Mouse (Mus musculus): ENCODE measurements around the gene Rmnd1. TPM values are rescaled to one million over a fixed set of nuclear protein-coding genes. Genes with fewer than 3 reads are reported as not detected.
"Not testable (repeated sequence)": the region's sequence is repeated elsewhere in the genome, so short reads cannot be mapped to it uniquely, and the experiment has no call there.

The Rmnd1 gene
- polyA plus RNA-seq, 1 experiment from 2014 or later, result 45.4 TPM

DNA sequence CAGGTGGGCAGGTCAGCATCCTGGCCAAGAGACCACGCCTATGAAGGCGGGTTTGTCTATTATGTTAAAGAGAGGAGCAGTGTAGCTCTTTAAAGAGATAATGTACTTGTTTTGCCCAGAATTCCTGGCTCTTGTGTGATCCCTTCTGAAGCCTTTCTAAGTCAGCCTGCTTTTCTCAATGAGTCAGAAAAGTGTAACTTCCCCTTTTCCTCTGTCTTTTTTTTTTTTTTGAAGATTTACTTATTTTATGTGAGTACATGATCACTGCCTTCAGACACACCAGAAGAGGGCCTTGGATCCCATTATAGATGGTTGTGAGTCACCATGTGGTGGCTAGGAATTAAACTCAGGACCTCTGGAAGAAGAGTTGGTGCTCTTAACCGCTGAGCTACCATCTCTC lies 37.2 kb upstream of the Rmnd1 start:
- Histone ChIP-seq H3K27me3 (ENCODE audit: insufficient read depth, low read length) (no peaks in the 10 kb centered on the region), H3K4me2 (ENCODE audit: low read length) (no peak overlapping the region), H3K27ac (no peak overlapping the region), H3K9ac (ENCODE audit: low read depth, low read length) (no peak overlapping the region), H3K9me3 (replicated peaks; ENCODE audit: low read length) (no peaks in the 10 kb centered on the region), H3K4me3 (replicated peaks; ENCODE audit: low read depth, low read length) (no peak overlapping the region), H3K36me3 (ENCODE audit: insufficient read depth, low read length) (no peaks in the 10 kb centered on the region), H3K4me1 (replicated peaks; ENCODE audit: insufficient read depth, low read length) (no peaks in the 10 kb centered on the region)
- no peak for TF ChIP-seq CTCF (IDR thresholded peaks at IDR 0.05; ENCODE audit: low read depth)
- WGBS, result 83% methylated on average over 3 of the region's 3 CpGs
- ATAC-seq (replicated peaks; ENCODE audit: low FRiP score, low read depth) (no peak), DNase-seq (ENCODE audit: low spot score) (no peak)

DNA sequence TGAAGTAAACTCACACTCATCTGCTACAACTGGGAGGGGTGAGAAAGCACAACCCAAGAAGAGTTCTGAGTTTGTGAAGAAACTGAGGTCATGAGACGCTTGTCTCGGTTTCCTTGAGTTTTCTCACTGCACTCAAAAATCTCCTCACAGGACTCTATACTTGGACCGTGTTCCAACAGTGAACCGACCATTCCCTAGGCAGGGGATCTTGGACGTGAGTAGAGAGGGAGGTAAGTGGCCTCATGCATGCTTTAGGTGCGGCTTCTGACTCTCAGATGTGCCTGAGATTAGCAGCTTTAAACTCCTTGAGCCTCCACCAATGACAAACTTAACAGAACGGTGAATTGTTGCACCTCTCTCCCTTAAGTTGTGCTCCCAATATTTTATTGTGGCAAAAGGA lies 33.6 kb upstream of the Rmnd1 start:
- ATAC-seq (replicated peaks; ENCODE audit: low FRiP score, low read depth), result no peak
- no peaks in the 10 kb centered on the region for H3K27me3 ChIP-seq (ENCODE audit: insufficient read depth, low read length)

DNA sequence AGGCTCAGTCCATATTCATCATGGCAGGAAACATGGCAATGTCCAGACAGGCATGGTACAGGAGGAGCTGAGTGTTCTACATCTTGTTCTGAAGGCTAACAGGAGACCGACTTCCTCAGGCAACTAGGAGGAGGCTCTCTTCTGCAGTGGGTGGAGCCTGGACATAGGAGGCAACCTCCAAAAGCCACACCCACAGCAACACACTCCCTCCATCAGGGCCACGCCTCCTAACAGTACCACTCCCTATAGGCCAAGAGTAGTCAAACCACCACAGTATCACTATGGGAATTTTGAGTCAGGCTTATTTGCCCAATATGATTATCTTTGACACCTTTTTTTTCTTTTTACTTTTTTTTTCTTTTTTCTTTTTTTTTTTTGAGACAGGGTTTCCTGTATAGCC lies 28.0 kb upstream of the Rmnd1 start:
- ATAC-seq (replicated peaks; ENCODE audit: low FRiP score, low read depth) (no peak), DNase-seq (ENCODE audit: low spot score) (no peak)
- H3K36me3 ChIP-seq (ENCODE audit: insufficient read depth, low read length), result peaks cover 6% of the 10 kb centered on the region; the same call in 1 of the 2 replicates
- 100% methylated on average over 2 of the region's 2 CpGs for WGBS
- no peak overlapping the region for H3K4me2 ChIP-seq (ENCODE audit: low read length)
- H3K4me3 ChIP-seq (replicated peaks; ENCODE audit: low read depth, low read length), result no peak overlapping the region
- no peak for TF ChIP-seq CTCF (IDR thresholded peaks at IDR 0.05; ENCODE audit: low read depth)
- no peaks in the 10 kb centered on the region for H3K9me3 ChIP-seq (replicated peaks; ENCODE audit: low read length)
- H3K9ac ChIP-seq (ENCODE audit: low read depth, low read length), result no peak overlapping the region
- H3K4me1 ChIP-seq (replicated peaks; ENCODE audit: insufficient read depth, low read length), result no peaks in the 10 kb centered on the region
- no peaks in the 10 kb centered on the region for H3K27me3 ChIP-seq (ENCODE audit: insufficient read depth, low read length)
- H3K27ac ChIP-seq, result no peak overlapping the region

More for the DNA sequence above, 33.6 kb upstream of the Rmnd1 start:
- H3K36me3 ChIP-seq (ENCODE audit: insufficient read depth, low read length), result no peaks in the 10 kb centered on the region
- TF ChIP-seq CTCF (IDR thresholded peaks at IDR 0.05; ENCODE audit: low read depth), result no peak
- no peak for DNase-seq (ENCODE audit: low spot score)
- H3K9me3 ChIP-seq (replicated peaks; ENCODE audit: low read length), result no peaks in the 10 kb centered on the region
- no peak overlapping the region for H3K4me2 ChIP-seq (ENCODE audit: low read length)
- H3K9ac ChIP-seq (ENCODE audit: low read depth, low read length), result no peak overlapping the region
- no peak overlapping the region for H3K4me3 ChIP-seq (replicated peaks; ENCODE audit: low read depth, low read length)
- H3K4me1 ChIP-seq (replicated peaks; ENCODE audit: insufficient read depth, low read length), result no peaks in the 10 kb centered on the region
- no peak overlapping the region for H3K27ac ChIP-seq
- 70% methylated on average over 7 of the region's 7 CpGs for WGBS

DNA sequence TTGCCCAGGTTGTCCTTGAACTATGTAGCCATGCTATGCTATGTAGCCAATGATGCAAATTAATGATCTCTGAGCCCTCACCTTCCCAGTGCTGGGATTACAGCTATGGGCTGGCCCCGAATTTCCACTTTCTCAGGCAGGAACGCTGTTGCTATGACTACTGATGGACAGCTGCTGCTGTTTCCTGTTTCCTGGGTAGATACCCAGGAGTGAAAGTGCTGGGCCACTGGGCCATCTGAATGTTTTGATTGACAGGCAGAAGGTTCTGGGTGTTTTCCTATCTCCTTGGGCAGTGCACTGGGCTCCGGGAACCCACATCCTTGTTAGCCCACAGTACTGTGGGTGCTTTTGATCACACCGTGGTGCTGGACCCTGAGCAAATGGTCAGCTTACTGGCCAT lies 24.2 kb upstream of the Rmnd1 start:
- TF ChIP-seq CTCF (IDR thresholded peaks at IDR 0.05; ENCODE audit: low read depth), result no peak
- Histone ChIP-seq H3K9ac (ENCODE audit: low read depth, low read length) (no peak overlapping the region), H3K9me3 (replicated peaks; ENCODE audit: low read length) (no peaks in the 10 kb centered on the region), H3K36me3 (ENCODE audit: insufficient read depth, low read length) (peaks cover 29% of the 10 kb centered on the region), H3K4me2 (ENCODE audit: low read length) (no peak overlapping the region), H3K27ac (no peak overlapping the region), H3K27me3 (ENCODE audit: insufficient read depth, low read length) (no peaks in the 10 kb centered on the region), H3K4me1 (replicated peaks; ENCODE audit: insufficient read depth, low read length) (no peaks in the 10 kb centered on the region), H3K4me3 (replicated peaks; ENCODE audit: low read depth, low read length) (no peak overlapping the region)
- DNase-seq (ENCODE audit: low spot score) (no peak), ATAC-seq (replicated peaks; ENCODE audit: low FRiP score, low read depth) (no peak)
- 61% methylated on average over 4 of the region's 4 CpGs for WGBS

DNA sequence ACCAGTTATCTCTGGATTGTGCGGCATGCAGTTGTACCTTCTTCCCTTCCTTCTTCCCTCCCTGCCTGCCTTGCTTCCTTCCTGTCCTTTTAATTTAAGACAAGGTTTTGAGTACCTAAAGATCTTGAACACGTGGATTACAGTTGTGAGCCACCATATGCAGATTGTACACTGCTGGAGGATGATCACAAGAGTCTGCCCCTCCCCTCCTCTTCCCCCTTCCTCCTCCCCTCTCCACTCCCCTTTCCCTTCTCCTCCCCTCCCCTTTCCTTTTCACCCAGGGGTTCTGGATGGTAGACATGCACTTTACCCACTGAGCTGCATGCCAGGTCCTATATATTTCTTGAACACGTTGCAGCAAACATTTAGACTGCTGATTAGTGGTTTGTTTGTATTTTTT lies 3.2 kb upstream of the Rmnd1 start:
- no peak overlapping the region for H3K9ac ChIP-seq (ENCODE audit: low read depth, low read length)
- DNase-seq (ENCODE audit: low spot score) (no peak), ATAC-seq (replicated peaks; ENCODE audit: low FRiP score, low read depth) (no peak)
- no peaks in the 10 kb centered on the region for H3K27me3 ChIP-seq (ENCODE audit: insufficient read depth, low read length)
- H3K4me2 ChIP-seq (ENCODE audit: low read length), result no peak overlapping the region
- no peak overlapping the region for H3K27ac ChIP-seq
- no peak overlapping the region for H3K4me3 ChIP-seq (replicated peaks; ENCODE audit: low read depth, low read length)
- peaks cover 17% of the 10 kb centered on the region for H3K36me3 ChIP-seq (ENCODE audit: insufficient read depth, low read length)
- H3K9me3 ChIP-seq (replicated peaks; ENCODE audit: low read length), result no peaks in the 10 kb centered on the region
- no peak for TF ChIP-seq CTCF (IDR thresholded peaks at IDR 0.05; ENCODE audit: low read depth)
- WGBS, result 81% methylated on average over 3 of the region's 3 CpGs
- no peaks in the 10 kb centered on the region for H3K4me1 ChIP-seq (replicated peaks; ENCODE audit: insufficient read depth, low read length)

DNA sequence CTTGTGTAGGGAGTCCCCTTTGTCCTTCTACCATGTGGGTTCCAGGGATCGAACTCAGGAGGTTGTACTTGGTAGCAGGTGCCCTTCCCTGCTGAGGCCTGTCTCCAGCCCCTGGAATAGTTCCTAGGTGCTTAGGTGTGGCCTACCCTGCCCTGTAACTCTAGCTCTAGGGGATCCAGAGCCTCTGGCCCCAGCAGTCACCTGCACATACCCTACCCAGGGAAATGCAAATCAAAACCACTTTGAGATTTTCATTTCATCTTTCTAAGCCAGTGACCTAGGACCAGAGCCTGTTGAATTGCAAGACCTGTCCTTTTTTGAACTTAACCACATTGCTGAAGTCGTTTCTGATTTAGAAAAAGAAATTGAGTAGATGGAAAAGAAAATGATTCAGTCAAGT lies 1.7 kb upstream of the Rmnd1 start:
- not testable (repeated sequence) for H3K9me3 ChIP-seq (replicated peaks; ENCODE audit: low read length); H3K36me3 ChIP-seq (ENCODE audit: insufficient read depth, low read length); H3K9ac ChIP-seq (ENCODE audit: low read depth, low read length); H3K4me3 ChIP-seq (replicated peaks; ENCODE audit: low read depth, low read length); ATAC-seq (replicated peaks; ENCODE audit: low FRiP score, low read depth); H3K27me3 ChIP-seq (ENCODE audit: insufficient read depth, low read length); DNase-seq (ENCODE audit: low spot score); H3K4me1 ChIP-seq (replicated peaks; ENCODE audit: insufficient read depth, low read length)
- peak overlapping the region; percentile 93; the same call in 1 of the 2 replicates for H3K27ac ChIP-seq
- WGBS, result 88% methylated on average over 2 of the region's 2 CpGs
- peak overlapping the region; percentile 70; the same call in 1 of the 2 replicates for H3K4me2 ChIP-seq (ENCODE audit: low read length)
